Mouse (Mus musculus): ENCODE measurements at regions not wholly inside any gene's neighbourhood (a gene's known extent, or its start where the extent isn't known, plus 50 kb on each side); places are given as distances from the start of the nearest gene placed in this dataset.

DNA sequence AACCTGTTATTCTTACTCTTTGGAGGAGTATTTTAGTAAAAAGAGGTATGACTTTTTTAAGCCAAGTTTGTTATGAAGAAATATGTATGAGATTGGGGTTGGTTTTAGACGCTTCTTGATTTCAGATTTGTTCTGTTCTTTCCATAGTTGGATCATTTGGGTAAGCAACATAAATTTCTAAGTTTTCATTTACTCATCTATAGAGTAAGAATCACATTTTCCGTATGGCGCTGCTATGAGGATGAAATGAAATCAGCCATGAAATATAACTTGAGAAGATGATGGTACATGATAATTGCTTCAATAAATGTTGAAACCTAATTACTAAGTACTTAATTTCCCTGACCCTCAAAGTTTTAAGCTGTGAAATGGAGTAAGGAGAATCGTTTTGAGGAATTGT lies 979.0 kb downstream of the Pdha2 start:
- 57% methylated on average over 4 of the region's 4 CpGs for WGBS (ENCODE audit: insufficient replicate concordance)
- ATAC-seq (ENCODE audit: insufficient read depth): no peak
- no peaks in the 10 kb centered on the region for H3K9me3 ChIP-seq (replicated peaks)
- H3K27ac ChIP-seq (replicated peaks): no peak overlapping the region
- H3K4me2 ChIP-seq: no peak overlapping the region
- no peak overlapping the region for H3K4me3 ChIP-seq (replicated peaks)
- H3K36me3 ChIP-seq (replicated peaks): no peaks in the 10 kb centered on the region
- no peaks in the 10 kb centered on the region for H3K27me3 ChIP-seq
- no peak overlapping the region for H3K9ac ChIP-seq
- H3K4me1 ChIP-seq (replicated peaks): no peaks in the 10 kb centered on the region

DNA sequence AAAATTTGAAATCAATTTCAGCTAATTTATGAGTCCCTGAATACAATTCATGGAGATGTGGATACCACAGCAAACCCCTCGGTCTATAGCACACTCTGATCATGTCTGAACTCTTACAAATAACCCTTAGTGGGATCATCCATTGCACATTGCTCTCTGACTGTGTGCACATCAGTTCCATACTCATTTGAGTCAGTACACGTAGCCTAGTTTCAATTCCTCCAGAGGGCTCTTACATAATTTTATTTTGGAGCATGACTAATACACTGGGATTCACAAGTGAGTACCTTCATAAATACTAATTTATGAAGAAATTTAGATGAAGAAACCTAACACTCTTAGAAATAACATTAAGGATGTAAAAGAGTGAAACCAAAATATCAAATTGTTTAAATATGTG lies 978.3 kb downstream of the Pdha2 start:
- H3K27ac ChIP-seq (replicated peaks): no peak overlapping the region
- no peak overlapping the region for H3K9ac ChIP-seq
- no peaks in the 10 kb centered on the region for H3K27me3 ChIP-seq
- no peaks in the 10 kb centered on the region for H3K36me3 ChIP-seq (replicated peaks)
- H3K9me3 ChIP-seq (replicated peaks): no peaks in the 10 kb centered on the region
- no peak for ATAC-seq (ENCODE audit: insufficient read depth)
- H3K4me2 ChIP-seq: no peak overlapping the region
- 43% methylated on average over 2 of the region's 2 CpGs for WGBS (ENCODE audit: insufficient replicate concordance)
- H3K4me1 ChIP-seq (replicated peaks): no peaks in the 10 kb centered on the region
- H3K4me3 ChIP-seq (replicated peaks): no peak overlapping the region

GRCm38 (mm10) chr3:140239276-140239675 lies 972.9 kb downstream of the Pdha2 start:
- H3K27ac ChIP-seq (replicated peaks): no peak overlapping the region
- H3K9me3 ChIP-seq (replicated peaks): no peaks in the 10 kb centered on the region
- H3K4me1 ChIP-seq (replicated peaks): no peaks in the 10 kb centered on the region
- H3K4me2 ChIP-seq: no peak overlapping the region
- no peak for ATAC-seq (ENCODE audit: insufficient read depth)
- H3K36me3 ChIP-seq (replicated peaks): no peaks in the 10 kb centered on the region
- no peak overlapping the region for H3K4me3 ChIP-seq (replicated peaks)
- no peaks in the 10 kb centered on the region for H3K27me3 ChIP-seq
- 42% methylated on average over 1 of the region's 1 CpGs for WGBS (ENCODE audit: insufficient replicate concordance)
- no peak overlapping the region for H3K9ac ChIP-seq

Small RNA genes in the stretch of these regions (microRNA-seq; reads per million reads assigned to microRNA genes)
- 60.9 reads per million, percentile 48 among the genes with 10 or more reads in this experiment for gene Mir7j

Data from liver, embryonic 15.5 days (tissue).